In genomic region chr11:88474889-88475440, GRCm38 (mm10) we compare ENCODE assay signal across 12 mouse cellular contexts.
DNase-seq lines count a peak whose midpoint lies in the region; ATAC-seq lines count a peak whose summit lies in the region.
"Had no signal": no experiment of that assay in that cellular context is flagged by ENCODE, and none has a peak within 500 bp of the region (broad histone marks: within the 10 kb centered on the region; RNA-seq: fewer than 3 reads in every experiment).

No protein-coding gene starts in this region.

- H3K4me2 ChIP-seq in forebrain, embryonic 15.5 days (replicated peaks): no peak overlapping the region
- no peak overlapping the region for H3K4me2 ChIP-seq in hindbrain, embryonic 13.5 days

- H3K9ac ChIP-seq in forebrain, embryonic 15.5 days (replicated peaks): no peak overlapping the region
- no peak overlapping the region for H3K9ac ChIP-seq in hindbrain, embryonic 13.5 days
- H3K9ac ChIP-seq: liver, embryonic 14.5 days had no signal

- no peaks in the 10 kb centered on the region for H3K27me3 ChIP-seq in forebrain, embryonic 15.5 days
- no peaks in the 10 kb centered on the region for H3K27me3 ChIP-seq in hindbrain, embryonic 13.5 days

- H3K4me3 ChIP-seq in forebrain, embryonic 15.5 days: no peak overlapping the region
- no peak overlapping the region for H3K4me3 ChIP-seq in hindbrain, embryonic 13.5 days

- DNase-seq in cerebellum, postnatal 10 days: peak; percentile 61 to 66
- no peak for DNase-seq in cerebellum, postnatal 36 days
- peak; percentile 50 for DNase-seq in MN1 (ENCODE audit: low spot score)
- DNase-seq in gastrocnemius, adult 8-10 months (ENCODE audit: low spot score in 2 of 2): no peak
- no peak for DNase-seq in right cerebral cortex, adult 2 months (ENCODE audit: low spot score in 2 of 2)
- DNase-seq: B cell, adult 2 months; layer of hippocampus, adult 9-11 months; retina, postnatal 1 day had no signal

- H3K27ac ChIP-seq in forebrain, embryonic 15.5 days (replicated peaks): peak overlapping the region; percentile 46; the same call in 1 of the 2 replicates
- peak overlapping the region; percentile 68 for H3K27ac ChIP-seq in hindbrain, embryonic 13.5 days
- H3K27ac ChIP-seq: liver, embryonic 14.5 days had no signal

- WGBS in forebrain, embryonic 15.5 days: 38% methylated on average over 4 of the region's 4 CpGs
- WGBS in hindbrain, embryonic 13.5 days: 61% methylated on average over 4 of the region's 4 CpGs

- H3K36me3 ChIP-seq in forebrain, embryonic 15.5 days: no peaks in the 10 kb centered on the region
- H3K36me3 ChIP-seq in hindbrain, embryonic 13.5 days: no peaks in the 10 kb centered on the region

- ATAC-seq in forebrain, embryonic 15.5 days (replicated peaks): peak; percentile 53; the same call in 1 of the 2 replicates
- no peak for ATAC-seq in hindbrain, embryonic 13.5 days (ENCODE audit: low FRiP score)
- no peak for ATAC-seq in inflammation-experienced regulatory T-cells, adult 6 months

- H3K4me1 ChIP-seq in forebrain, embryonic 15.5 days: peaks cover 46% of the 10 kb centered on the region
- peaks cover 81% of the 10 kb centered on the region for H3K4me1 ChIP-seq in hindbrain, embryonic 13.5 days (replicated peaks)

- no peaks in the 10 kb centered on the region for H3K9me3 ChIP-seq in forebrain, embryonic 15.5 days
- no peaks in the 10 kb centered on the region for H3K9me3 ChIP-seq in hindbrain, embryonic 13.5 days

Comparison
In these comparisons a context has a peak if more than half of its experiments do, and no peak if none do; other contexts are left out.
1. DNase-seq: peak in cerebellum, postnatal 10 days (2 of 2) and MN1 (single experiment); none in cerebellum, postnatal 36 days (0 of 2), gastrocnemius, adult 8-10 months (0 of 2) and right cerebral cortex, adult 2 months (0 of 2).